In genomic region chr5:65776907-65777306, GRCm38 (mm10) we compare ENCODE assay signal across 21 mouse cellular contexts.
"Had no signal": no experiment of that assay in that cellular context is flagged by ENCODE, and none has a peak within 500 bp of the region (broad histone marks: within the 10 kb centered on the region; RNA-seq: fewer than 3 reads in every experiment).

No protein-coding gene starts in this region.

- H3K4me2 ChIP-seq: heart, embryonic 12.5 days; hindbrain, embryonic 13.5 days; hindbrain, embryonic 15.5 days; limb, embryonic 13.5 days; limb, embryonic 15.5 days; liver, embryonic 11.5 days had no signal

- H3K9me3 ChIP-seq: heart, embryonic 10.5 days; heart, embryonic 12.5 days; hindbrain, embryonic 13.5 days; hindbrain, embryonic 15.5 days; limb, embryonic 13.5 days; limb, embryonic 15.5 days had no signal

- DNase-seq: forebrain, postnatal 0 days; gastrocnemius, postnatal 14 days; gastrocnemius, postnatal 36 days; heart, adult 18-20 months; heart, postnatal 10 days; kidney, adult 11 months; kidney, adult 8-10 months; kidney, postnatal 14 days; layer of hippocampus, adult 9-11 months; layer of hippocampus, postnatal 36 days; left cerebral cortex, postnatal 4 days had no signal

- H3K27ac ChIP-seq: heart, embryonic 10.5 days; hindbrain, embryonic 13.5 days; hindbrain, embryonic 15.5 days; hindbrain, postnatal 0 days; limb, embryonic 13.5 days; limb, embryonic 15.5 days; liver, embryonic 14.5 days had no signal

- H3K27me3 ChIP-seq: heart, embryonic 12.5 days; hindbrain, embryonic 13.5 days; hindbrain, embryonic 15.5 days; limb, embryonic 13.5 days; limb, embryonic 15.5 days had no signal

- H3K4me1 ChIP-seq: heart, embryonic 10.5 days; heart, embryonic 12.5 days; hindbrain, embryonic 13.5 days; hindbrain, embryonic 15.5 days; limb, embryonic 13.5 days; limb, embryonic 15.5 days had no signal

- H3K4me3 ChIP-seq: heart, embryonic 10.5 days; heart, embryonic 12.5 days; hindbrain, embryonic 13.5 days; hindbrain, embryonic 15.5 days; limb, embryonic 13.5 days; limb, embryonic 15.5 days had no signal

- ATAC-seq: forebrain, postnatal 0 days; hindbrain, postnatal 0 days; intestine, embryonic 16.5 days had no signal

- H3K9ac ChIP-seq: forebrain, postnatal 0 days; heart, embryonic 12.5 days; hindbrain, embryonic 13.5 days; hindbrain, embryonic 15.5 days; limb, embryonic 13.5 days; limb, embryonic 15.5 days; liver, embryonic 14.5 days had no signal
